Mouse (Mus musculus) liver, embryonic 11.5 days (tissue): ENCODE results near the gene Lgals12. TPM values are rescaled to one million over a fixed set of nuclear protein-coding genes. Genes with fewer than 3 reads are reported as not detected.
A peak's percentile ranks its signal among the peaks of the same experiment; 100 is the strongest.

Source experiments
- ATAC-seq: fragments of 200-750 bp; cut with Nextera tagmentation; replicated peaks from 2 replicates; pipeline ENCODE4 v1.8.0; 2017; ENCODE audit warnings: moderate number of reproducible peaks, mild to moderate bottlenecking, moderate TSS enrichment, moderate library complexity; ENCODE audit not compliant: low FRiP score
- DNase-seq: peaks from one replicate; pipeline ENCODE4 v3.0.0-alpha.2; 2017; ENCODE audit warnings: low spot score
- H3K27ac ChIP-seq: fragments of 300-500 bp; sonication (generic); 2 replicates; pipeline ENCODE4 v1.5.1; 2014; ENCODE audit warnings: mild to moderate bottlenecking, low read depth, low read length, control low read depth
- H3K27me3 ChIP-seq: fragments of 300-500 bp; sonication (generic); replicated peaks from 2 replicates; pipeline ENCODE4 v1.6.1; 2014; ENCODE audit warnings: low read length, mixed read lengths; ENCODE audit not compliant: control insufficient read depth, insufficient read depth
- H3K36me3 ChIP-seq: fragments of 300-500 bp; sonication (generic); 2 replicates; pipeline ENCODE4 v1.6.1; 2014; ENCODE audit warnings: mild to moderate bottlenecking, low read length, moderate library complexity, mixed read lengths; ENCODE audit not compliant: control insufficient read depth, insufficient read depth
- H3K4me1 ChIP-seq: fragments of 300-500 bp; sonication (generic); replicated peaks from 2 replicates; pipeline ENCODE4 v1.6.1; 2014; ENCODE audit warnings: low read length, mixed read lengths; ENCODE audit not compliant: control insufficient read depth, insufficient read depth
- H3K4me2 ChIP-seq: fragments of 300-500 bp; sonication (generic); 2 replicates; pipeline ENCODE4 v1.6.1; 2014; ENCODE audit warnings: mild to moderate bottlenecking, control low read depth, moderate library complexity
- H3K4me3 ChIP-seq: fragments of 300-500 bp; sonication (generic); 2 replicates; pipeline ENCODE4 v1.5.1; 2014; ENCODE audit warnings: low read depth, low read length, control low read depth
- H3K9ac ChIP-seq: fragments of 300-500 bp; sonication (generic); 2 replicates; pipeline ENCODE4 v1.6.1; 2014; ENCODE audit warnings: low read depth, low read length, control low read depth
- H3K9me3 ChIP-seq: fragments of 300-500 bp; sonication (generic); 2 replicates; pipeline ENCODE4 v1.6.1; 2016; ENCODE audit warnings: low read length, inconsistent platforms, mixed read lengths; ENCODE audit not compliant: control insufficient read depth
- WGBS: fragments of 180-500 bp; shearing (Covaris S2); extraction: QIAGEN DNeasy Blood & Tissue Kit; methylation state at CpG from one replicate; pipeline ENCODE4 v1.1.7; 2014; 5-methylcytosine and 5-hydroxymethylcytosine counted together
- polyA plus RNA-seq: library from polyadenylated mRNA; unstranded; fragments of >200 nt; fragmentation: Nextera tagmentation; extraction: Ambion mirVana; gene quantifications from 2 replicates; pipeline ENCODE4 v1.2.1, GENCODE M21; 2014

Lgals12 gene
- polyA plus RNA-seq, 1 experiment from 2014 or later: not detected

DNA sequence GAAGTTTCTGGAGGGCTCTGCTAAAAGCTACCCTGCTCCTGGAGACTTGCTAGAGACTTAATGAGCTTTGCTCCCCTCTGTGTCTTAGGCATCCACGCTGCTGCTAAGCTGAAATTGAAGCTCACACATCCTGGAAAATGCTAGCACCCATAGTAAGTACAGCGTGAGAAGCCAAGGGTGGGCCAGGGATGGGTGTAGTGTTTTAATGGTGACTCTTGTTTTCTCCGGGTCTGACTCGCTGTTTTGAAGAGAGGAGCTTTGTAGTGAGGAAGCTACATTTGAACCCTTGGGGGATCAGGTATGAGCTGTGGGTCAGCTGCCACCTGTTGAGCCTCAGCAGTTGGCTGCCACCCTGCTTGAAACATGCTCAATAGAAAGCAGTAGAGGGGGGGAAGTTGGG is 49.1 kb downstream of the Lgals12 start:
- ATAC-seq: 0 out of 2 replicates have a peak, but pooled peaks have one; percentile 4
- peak overlapping the region; percentile 53 for H3K4me3 ChIP-seq
- no peak for DNase-seq
- H3K9me3 ChIP-seq: no peaks in the 10 kb centered on the region
- no peak overlapping the region for H3K27ac ChIP-seq
- no peaks in the 10 kb centered on the region for H3K27me3 ChIP-seq
- peaks cover 4% of the 10 kb centered on the region for H3K4me1 ChIP-seq
- 9% methylated on average over 4 of the region's 4 CpGs for WGBS
- no peaks in the 10 kb centered on the region for H3K36me3 ChIP-seq
- peak overlapping the region; percentile 70 for H3K9ac ChIP-seq
- H3K4me2 ChIP-seq: peak overlapping the region; percentile 70

DNA sequence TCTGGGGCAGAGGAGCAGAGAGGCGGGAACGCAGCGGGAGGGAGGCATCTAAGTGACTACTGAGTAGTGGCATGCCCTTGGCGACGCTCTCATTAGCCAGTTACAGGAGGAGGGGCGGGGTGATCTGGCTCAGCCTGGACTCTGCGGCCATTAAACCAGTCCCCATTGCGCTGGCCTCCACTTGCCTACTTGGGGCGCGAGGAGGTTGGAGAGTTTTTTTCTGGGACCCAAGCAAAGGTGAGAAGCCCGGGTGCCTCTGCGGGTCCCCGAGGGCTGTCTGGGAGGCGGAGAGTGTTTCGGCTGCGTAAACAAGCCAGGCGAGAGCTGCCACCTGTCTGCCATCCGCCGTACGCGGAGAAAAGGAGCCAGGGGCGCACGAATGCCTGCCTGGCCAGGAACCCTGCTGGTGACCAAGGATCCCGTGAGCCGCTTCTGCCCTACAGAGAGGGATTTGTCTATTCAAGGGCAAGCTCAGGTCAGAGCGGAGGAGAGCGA is 49.6 kb downstream of the Lgals12 start, which contains the start of gene Pla2g16:
Gene Pla2g16 (plus strand): TSS at position 132 of the 495 bp plus-strand sequence.
- Histone ChIP-seq H3K4me3 (peak within 1 kb of the TSS; percentile 53), H3K9ac (peak within 1 kb of the TSS; percentile 70), H3K27ac (no peak within 1 kb of the TSS), H3K36me3 (no peaks in the 10 kb centered on the region), H3K4me2 (peak within 1 kb of the TSS; percentile 70), H3K9me3 (no peaks in the 10 kb centered on the region), H3K27me3 (no peaks in the 10 kb centered on the region), H3K4me1 (peaks cover 9% of the 10 kb centered on the region)
- DNase-seq (peak; percentile 63), ATAC-seq (peak; percentile 91)
- under 1% methylated on average over 27 of the region's 27 CpGs for WGBS

DNA sequence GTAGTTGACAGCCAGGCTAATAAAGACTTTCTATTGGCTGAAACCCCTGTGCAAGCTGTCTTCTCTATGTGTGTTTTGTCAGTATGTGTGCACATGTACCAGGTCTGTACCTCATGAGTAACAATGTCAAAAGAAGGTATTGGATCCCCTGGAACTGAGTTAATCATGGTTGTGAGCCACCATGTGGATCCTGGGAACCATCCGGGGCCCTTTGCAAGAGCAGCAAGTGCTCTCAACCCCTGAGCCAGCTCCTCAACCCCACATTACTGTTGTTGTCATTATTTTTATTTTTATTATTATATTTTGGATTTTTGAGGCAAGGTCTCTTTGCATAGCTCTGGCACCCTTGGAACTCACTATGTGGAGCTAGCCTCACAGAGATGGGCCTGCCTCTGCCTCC is 50.4 kb downstream of the Lgals12 start:
- WGBS: 88% methylated on average over 1 of the region's 1 CpGs
- no peak overlapping the region for H3K4me3 ChIP-seq
- no peaks in the 10 kb centered on the region for H3K27me3 ChIP-seq
- ATAC-seq (no peak), DNase-seq (no peak)
- H3K9me3 ChIP-seq: no peaks in the 10 kb centered on the region
- no peak overlapping the region for H3K4me2 ChIP-seq
- H3K36me3 ChIP-seq: no peaks in the 10 kb centered on the region
- no peak overlapping the region for H3K9ac ChIP-seq
- peaks cover 15% of the 10 kb centered on the region for H3K4me1 ChIP-seq
- no peak overlapping the region for H3K27ac ChIP-seq

DNA sequence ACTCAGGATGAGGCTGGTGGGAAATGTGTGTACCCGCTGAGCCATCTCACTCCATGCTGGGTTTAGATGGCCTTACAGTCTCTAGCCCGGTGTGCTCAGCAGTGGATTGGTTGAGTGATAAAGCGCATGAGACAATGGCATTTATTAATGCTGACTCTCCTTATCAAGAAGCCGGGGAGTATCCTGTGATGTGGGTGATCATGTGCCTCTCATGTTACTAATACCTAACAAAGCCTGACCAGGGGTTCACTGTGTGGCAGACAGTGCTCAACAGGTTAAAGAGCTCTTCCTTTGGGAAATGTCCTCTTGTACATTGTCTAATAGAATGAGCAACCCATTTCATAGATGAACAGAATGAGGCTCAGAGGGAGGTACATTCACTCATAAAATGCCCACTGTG is 52.1 kb downstream of the Lgals12 start:
- H3K27ac ChIP-seq: no peak overlapping the region
- no peak overlapping the region for H3K9ac ChIP-seq
- no peak for DNase-seq
- H3K4me3 ChIP-seq: no peak overlapping the region
- H3K4me1 ChIP-seq: peaks cover 19% of the 10 kb centered on the region
- no peaks in the 10 kb centered on the region for H3K27me3 ChIP-seq
- ATAC-seq: no peak
- H3K4me2 ChIP-seq: no peak overlapping the region
- H3K36me3 ChIP-seq: no peaks in the 10 kb centered on the region
- WGBS: 63% methylated on average over 4 of the region's 4 CpGs
- no peaks in the 10 kb centered on the region for H3K9me3 ChIP-seq

DNA sequence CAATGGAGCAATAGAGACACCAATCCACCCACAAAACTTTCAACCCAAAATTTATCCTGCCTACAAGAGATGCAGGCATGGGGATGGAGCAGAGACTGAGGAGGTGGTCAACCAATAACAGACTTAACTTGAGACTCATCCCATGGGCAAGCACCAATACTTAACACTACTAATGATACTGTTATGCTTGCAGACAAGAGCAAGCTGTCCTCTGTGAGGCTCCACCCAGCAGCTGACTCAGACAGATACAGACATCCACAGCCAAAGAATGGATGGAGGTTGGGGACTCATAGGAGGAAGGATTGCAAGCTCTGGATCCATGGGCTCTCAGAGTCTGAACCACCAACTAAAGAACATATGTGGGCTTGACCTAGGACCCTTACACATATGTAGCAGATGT is 53.6 kb downstream of the Lgals12 start:
- Histone ChIP-seq H3K27me3 (no peaks in the 10 kb centered on the region), H3K4me3 (no peak overlapping the region), H3K4me1 (peaks cover 19% of the 10 kb centered on the region), H3K36me3 (no peaks in the 10 kb centered on the region), H3K27ac (no peak overlapping the region; the same call in 1 of the 2 replicates), H3K9me3 (no peaks in the 10 kb centered on the region), H3K4me2 (no peak overlapping the region), H3K9ac (no peak overlapping the region)
- DNase-seq: no peak
- peak; percentile 57 for ATAC-seq

DNA sequence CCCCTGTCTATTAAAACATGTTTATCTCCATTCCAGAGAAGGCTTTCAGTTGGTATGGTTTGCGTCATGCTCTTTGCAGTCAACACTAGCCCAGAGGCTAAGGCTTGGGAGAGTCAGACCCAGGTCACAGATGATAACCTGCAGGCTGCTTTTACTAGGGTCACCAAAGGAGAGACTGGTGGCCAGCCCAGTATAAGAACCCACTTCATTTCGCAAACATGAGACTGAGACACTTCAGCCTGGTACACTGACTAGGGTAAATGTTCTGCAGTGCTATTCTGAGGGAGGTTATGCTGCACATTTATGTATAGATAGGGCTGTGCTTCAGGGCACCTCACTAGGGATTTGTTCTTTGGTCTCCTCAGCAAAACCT is 54.7 kb downstream of the Lgals12 start:
- peak; percentile 23 for ATAC-seq
- Histone ChIP-seq H3K9ac (peak overlapping the region; percentile 35; the same call in 1 of the 2 replicates), H3K4me1 (peaks cover 19% of the 10 kb centered on the region)

DNA sequence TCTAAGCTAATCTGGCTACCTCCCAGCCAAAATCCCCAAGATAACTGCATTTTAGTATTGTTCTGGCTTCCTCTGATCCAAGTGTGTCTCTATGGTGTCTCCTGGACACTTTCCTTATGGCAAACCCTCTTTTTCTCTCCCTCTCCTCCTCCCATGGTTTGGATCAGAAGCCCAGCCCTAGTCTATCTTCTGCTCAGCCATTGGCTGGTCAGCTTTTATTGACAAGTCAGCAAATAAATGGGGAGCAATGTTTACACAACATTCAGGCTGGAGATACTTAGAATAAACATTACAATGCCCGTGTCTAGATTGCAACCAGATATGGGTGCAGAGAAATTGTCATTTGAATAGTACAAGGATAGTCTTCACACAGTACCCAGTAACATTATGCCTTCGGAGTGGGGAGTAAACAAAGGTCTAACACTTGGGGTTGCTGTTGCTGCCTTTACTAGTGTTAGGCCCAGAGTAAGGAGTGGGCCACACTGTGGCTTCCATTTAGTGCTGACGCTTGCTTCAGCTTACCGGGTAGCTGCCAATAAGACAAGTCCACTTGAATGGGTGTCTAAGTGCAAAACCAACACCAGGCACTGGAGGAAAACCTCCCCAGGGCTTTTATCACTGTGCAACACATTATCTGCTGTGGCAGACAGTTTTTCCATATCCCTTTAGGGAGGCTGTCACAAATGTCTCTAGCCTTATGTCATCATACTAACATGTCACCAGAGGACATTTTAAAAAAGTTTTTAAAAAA is 55.3 kb downstream of the Lgals12 start:
- Histone ChIP-seq H3K4me2 (peak overlapping the region; percentile 45), H3K9ac (0 out of 2 replicates have a peak overlapping the region, but pooled peaks have one; percentile 2), H3K27ac (peak overlapping the region; percentile 85), H3K9me3 (no peaks in the 10 kb centered on the region), H3K36me3 (no peaks in the 10 kb centered on the region), H3K4me1 (peaks cover 19% of the 10 kb centered on the region), H3K27me3 (no peaks in the 10 kb centered on the region), H3K4me3 (no peak overlapping the region)
- 31% methylated on average over 4 of the region's 4 CpGs for WGBS
- DNase-seq (no peak), ATAC-seq (peak; percentile 91)

More for the DNA sequence above, 54.7 kb downstream of the Lgals12 start:
- Histone ChIP-seq H3K36me3 (no peaks in the 10 kb centered on the region), H3K4me3 (no peak overlapping the region), H3K4me2 (peak overlapping the region; percentile 45), H3K27me3 (no peaks in the 10 kb centered on the region), H3K9me3 (no peaks in the 10 kb centered on the region), H3K27ac (peak overlapping the region; percentile 85)
- 37% methylated on average over 2 of the region's 2 CpGs for WGBS
- no peak for DNase-seq

DNA sequence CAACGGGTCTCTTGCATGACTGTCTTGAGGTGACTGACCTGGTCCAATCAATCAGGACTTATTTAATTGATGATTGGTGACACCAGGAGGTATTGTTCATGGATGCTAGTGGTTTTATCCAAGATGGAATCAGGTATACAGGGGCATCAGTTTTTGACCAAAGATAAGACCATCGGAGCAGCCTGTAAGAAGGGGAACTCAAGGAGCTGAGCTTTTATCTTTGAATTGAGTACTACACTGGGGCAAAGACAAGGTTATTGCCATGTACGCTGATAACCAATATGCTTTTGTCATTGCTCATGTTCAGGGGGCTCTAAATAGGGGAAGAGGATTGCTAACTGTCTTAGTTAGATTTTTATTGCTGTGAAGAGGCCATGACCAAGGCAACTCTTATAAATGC is 58.1 kb downstream of the Lgals12 start:
- H3K27me3 ChIP-seq: no peaks in the 10 kb centered on the region
- no peak for DNase-seq
- H3K9me3 ChIP-seq: no peaks in the 10 kb centered on the region
- ATAC-seq: no peak
- no peak overlapping the region for H3K9ac ChIP-seq
- H3K4me3 ChIP-seq: no peak overlapping the region
- peaks cover 19% of the 10 kb centered on the region for H3K4me1 ChIP-seq
- 83% methylated on average over 3 of the region's 3 CpGs for WGBS
- H3K27ac ChIP-seq: no peak overlapping the region
- no peak overlapping the region for H3K4me2 ChIP-seq
- H3K36me3 ChIP-seq: no peaks in the 10 kb centered on the region
